Mouse (Mus musculus) lung, embryonic 14.5 days (tissue): Measurements from ENCODE around the gene Psg16. TPM values are rescaled to one million over a fixed set of nuclear protein-coding genes. Genes with fewer than 3 reads are reported as not detected.

Experiments used
- ATAC-seq: fragments of 200-750 bp; cut with Nextera tagmentation; 2 replicates; pipeline ENCODE4 v1.8.0; 2017; ENCODE audit warnings: mild to moderate bottlenecking, moderate TSS enrichment, moderate library complexity; ENCODE audit not compliant: insufficient read depth
- DNase-seq: peaks from one replicate; pipeline ENCODE4 v3.0.0-alpha.2; 2015
- H3K27ac ChIP-seq: fragments of 300-500 bp; sonication (generic); 2 replicates; pipeline ENCODE4 v1.5.1; 2014; ENCODE audit warnings: low read depth, mild to moderate bottlenecking, moderate library complexity
- H3K27me3 ChIP-seq: fragments of 300-500 bp; sonication (generic); 2 replicates; pipeline ENCODE4 v1.6.1; 2014; ENCODE audit warnings: low read length, control low read depth; ENCODE audit not compliant: insufficient read depth
- H3K36me3 ChIP-seq: fragments of 300-500 bp; sonication (generic); 2 replicates; pipeline ENCODE4 v1.6.1; 2014; ENCODE audit warnings: control low read depth; ENCODE audit not compliant: insufficient read depth
- H3K4me1 ChIP-seq: fragments of 300-500 bp; sonication (generic); 2 replicates; pipeline ENCODE4 v1.6.1; 2014; ENCODE audit warnings: antibody characterized with exemption, control low read depth; ENCODE audit not compliant: insufficient read depth
- H3K4me2 ChIP-seq: fragments of 300-500 bp; sonication (generic); 2 replicates; pipeline ENCODE4 v1.6.1; 2014; ENCODE audit warnings: mild to moderate bottlenecking
- H3K4me3 ChIP-seq: fragments of 300-500 bp; sonication (generic); 2 replicates; pipeline ENCODE4 v1.5.1; 2014; ENCODE audit warnings: low read depth, low read length
- H3K9ac ChIP-seq: fragments of 300-500 bp; sonication (generic); 2 replicates; pipeline ENCODE4 v1.6.1; 2014
- H3K9me3 ChIP-seq: fragments of 300-500 bp; sonication (generic); 2 replicates; pipeline ENCODE4 v1.6.1; 2016; ENCODE audit warnings: low read depth, low read length, control low read depth
- CTCF ChIP-seq: IDR thresholded peaks from 2 replicates; pipeline ENCODE4 v1.5.1; 2016; ENCODE audit warnings: antibody characterized with exemption, low read depth
- WGBS: fragments of 180-500 bp; shearing (Covaris S2); extraction: QIAGEN DNeasy Blood & Tissue Kit; methylation state at CpG from one replicate; pipeline ENCODE4 v1.1.7; 2014; 5-methylcytosine and 5-hydroxymethylcytosine counted together
- polyA plus RNA-seq: library from polyadenylated mRNA; unstranded; fragments of >200 nt; fragmentation: Nextera tagmentation; extraction: Ambion mirVana; gene quantifications from 2 replicates; pipeline ENCODE4 v1.2.1, GENCODE M21; 2014

The Psg16 gene
- polyA plus RNA-seq, 1 experiment from 2014 or later: 0.11 TPM

DNA sequence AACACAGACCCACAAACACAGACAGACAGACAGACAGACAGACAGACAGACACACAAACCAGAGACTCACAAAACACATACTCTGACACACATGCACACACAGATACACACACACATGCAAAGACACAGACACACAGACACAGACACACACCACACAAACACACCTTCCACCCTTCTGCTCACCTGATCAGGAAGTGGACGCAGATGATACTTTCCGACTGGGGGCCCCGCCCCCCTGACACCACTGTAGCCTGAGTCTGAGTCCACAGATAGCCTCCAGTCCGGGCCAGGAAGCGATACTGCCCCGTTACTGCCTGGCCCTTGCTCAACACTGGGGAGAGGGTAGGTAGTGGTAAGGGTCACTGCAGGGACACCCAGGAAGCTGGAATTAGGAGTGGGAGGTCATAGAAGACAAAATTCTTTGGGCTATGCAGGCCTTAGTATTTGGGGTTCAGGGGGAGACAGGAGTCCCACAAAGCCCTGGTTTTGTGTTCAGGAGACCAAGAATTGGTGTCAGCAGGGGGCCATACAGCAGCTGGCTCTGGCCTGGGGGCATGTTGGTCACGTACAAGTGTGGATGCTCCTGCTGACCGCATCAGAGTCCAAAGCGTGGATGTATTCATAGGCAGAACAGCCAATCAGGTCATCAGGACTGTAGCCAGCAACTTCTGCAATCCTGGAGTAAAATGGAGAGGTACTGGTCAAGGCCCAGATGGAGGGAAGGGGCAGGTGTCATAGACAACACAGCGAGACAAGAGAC, 25.2 kb upstream of the Psg16 start:
- DNase-seq (no peak), ATAC-seq (no peak)
- H3K4me3 ChIP-seq: no peak overlapping the region
- 81% methylated on average over 10 of the region's 10 CpGs for WGBS
- peaks cover 65% of the 10 kb centered on the region for H3K36me3 ChIP-seq
- no peaks in the 10 kb centered on the region for H3K27me3 ChIP-seq
- TF ChIP-seq CTCF: no peak
- H3K9ac ChIP-seq: no peak overlapping the region
- no peaks in the 10 kb centered on the region for H3K9me3 ChIP-seq
- no peaks in the 10 kb centered on the region for H3K4me1 ChIP-seq
- H3K27ac ChIP-seq: no peak overlapping the region
- H3K4me2 ChIP-seq: no peak overlapping the region

DNA sequence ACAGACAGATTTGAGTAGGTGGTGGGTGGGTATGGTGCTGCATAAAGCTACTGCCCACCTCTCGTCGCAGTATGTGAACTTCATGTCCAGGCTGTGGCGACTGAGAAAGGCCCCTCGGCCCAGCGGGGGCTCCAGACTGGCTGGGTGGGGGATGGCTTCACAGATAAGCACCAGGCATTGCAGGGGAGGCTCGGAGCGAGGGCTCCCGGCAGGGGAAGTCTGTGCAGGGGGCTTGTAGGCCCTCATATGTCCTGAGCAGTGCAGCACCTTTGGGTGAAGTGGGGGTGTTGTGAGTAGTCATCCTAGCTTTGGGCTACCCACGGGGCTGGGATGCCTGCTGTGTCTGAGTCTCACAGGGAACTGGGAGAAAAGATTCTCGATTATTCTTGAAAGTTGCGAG, 23.3 kb upstream of the Psg16 start:
- 53% methylated on average over 11 of the region's 11 CpGs for WGBS
- DNase-seq (no peak), ATAC-seq (no peak)
- Histone ChIP-seq H3K9me3 (no peaks in the 10 kb centered on the region), H3K9ac (no peak overlapping the region), H3K27ac (no peak overlapping the region), H3K36me3 (peaks cover 63% of the 10 kb centered on the region), H3K4me3 (no peak overlapping the region), H3K27me3 (no peaks in the 10 kb centered on the region), H3K4me2 (no peak overlapping the region), H3K4me1 (no peaks in the 10 kb centered on the region)
- TF ChIP-seq CTCF: no peak

DNA sequence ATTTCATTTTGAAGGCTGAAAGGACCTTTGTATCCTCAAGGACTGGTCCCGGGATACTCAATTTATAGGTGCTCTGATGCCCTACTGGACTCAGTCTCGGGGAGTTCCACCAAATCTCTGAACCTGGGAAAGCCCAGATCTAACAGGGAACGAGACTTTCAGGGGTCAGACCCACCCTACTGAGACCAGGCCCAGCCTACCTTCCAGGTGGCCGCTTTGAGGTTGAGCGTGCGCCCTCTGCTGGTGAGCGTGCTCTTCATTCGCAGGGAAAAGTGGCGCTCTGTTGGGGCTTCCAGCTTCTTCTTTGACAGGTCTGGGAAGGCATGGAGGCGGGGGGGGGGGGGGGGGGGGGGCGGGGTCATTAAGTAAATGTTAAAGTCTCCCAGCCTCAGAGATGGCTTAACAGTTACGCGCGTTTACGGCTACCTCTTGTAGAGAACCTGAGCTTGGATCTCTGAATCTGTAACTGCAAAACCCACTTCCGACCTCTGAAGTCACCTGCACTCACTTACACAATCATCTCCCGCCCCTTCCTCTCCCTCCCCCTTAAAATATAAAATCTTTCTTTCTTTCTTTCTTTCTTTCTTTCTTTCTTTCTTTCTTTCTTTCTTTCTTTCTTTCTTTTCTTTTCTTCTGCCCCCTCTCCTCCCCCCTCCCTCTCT, 22.8 kb upstream of the Psg16 start:
- Histone ChIP-seq H3K27me3 (no peaks in the 10 kb centered on the region), H3K9me3 (no peaks in the 10 kb centered on the region), H3K4me3 (no peak overlapping the region), H3K4me1 (no peaks in the 10 kb centered on the region), H3K27ac (no peak overlapping the region), H3K4me2 (no peak overlapping the region), H3K36me3 (peaks cover 63% of the 10 kb centered on the region), H3K9ac (no peak overlapping the region)
- 15% methylated on average over 16 of the region's 17 CpGs for WGBS
- peak; percentile 85 for DNase-seq
- ATAC-seq: peak; percentile 9; the same call in 1 of the 2 replicates
- peak; percentile 84 for TF ChIP-seq CTCF

- H3K4me1 ChIP-seq: peaks cover 24% of the 10 kb centered on the region
- DNase-seq: no peak
These were observed 19.4 kb upstream of the Psg16 start for GRCm38 (mm10) chr7:17054325-17054989.

GRCm38 (mm10) chr7:17055287-17055946, 18.4 kb upstream of the Psg16 start:
- H3K9me3 ChIP-seq: no peaks in the 10 kb centered on the region
- peaks cover 32% of the 10 kb centered on the region for H3K36me3 ChIP-seq
- H3K27me3 ChIP-seq: no peaks in the 10 kb centered on the region
- H3K4me2 ChIP-seq: peak overlapping the region; percentile 96
- H3K9ac ChIP-seq: no peak overlapping the region
- peak overlapping the region; percentile 59 for H3K4me3 ChIP-seq
- peak overlapping the region; percentile 99; the same call in 1 of the 2 replicates for H3K27ac ChIP-seq
- ATAC-seq (no peak), DNase-seq (no peak)
- 85% methylated on average over 4 of the region's 4 CpGs for WGBS
- H3K4me1 ChIP-seq: peaks cover 27% of the 10 kb centered on the region
- no peak for TF ChIP-seq CTCF

More at GRCm38 (mm10) chr7:17054325-17054989, 19.4 kb upstream of the Psg16 start:
- no peak for TF ChIP-seq CTCF
- ATAC-seq: no peak
- 84% methylated on average over 16 of the region's 16 CpGs for WGBS
- Histone ChIP-seq H3K4me3 (no peak overlapping the region), H3K4me2 (no peak overlapping the region), H3K9me3 (no peaks in the 10 kb centered on the region), H3K27me3 (no peaks in the 10 kb centered on the region), H3K36me3 (peaks cover 39% of the 10 kb centered on the region), H3K27ac (no peak overlapping the region), H3K9ac (no peak overlapping the region)

- H3K4me2 ChIP-seq: peak overlapping the region; percentile 96
- H3K4me1 ChIP-seq: peaks cover 33% of the 10 kb centered on the region
- peak; percentile 73 for ATAC-seq
These were observed 17.7 kb upstream of the Psg16 start for GRCm38 (mm10) chr7:17056081-17056581.

More at GRCm38 (mm10) chr7:17056081-17056581, 17.7 kb upstream of the Psg16 start:
- Histone ChIP-seq H3K9me3 (no peaks in the 10 kb centered on the region), H3K36me3 (peaks cover 26% of the 10 kb centered on the region), H3K9ac (peak overlapping the region; percentile 65), H3K4me3 (peak overlapping the region; percentile 59), H3K27ac (peak overlapping the region; percentile 99), H3K27me3 (no peaks in the 10 kb centered on the region)
- WGBS: under 1% methylated on average over 42 of the region's 42 CpGs
- TF ChIP-seq CTCF: no peak
- DNase-seq: peak; percentile 95
